Mouse (Mus musculus) gonadal fat pad, adult 2 months (tissue): ENCODE data around the gene Pnpla2. TPM values are rescaled to one million over a fixed set of nuclear protein-coding genes. Genes with fewer than 3 reads are reported as not detected.
A peak's percentile ranks its signal among the peaks of the same experiment; 100 is the strongest.

ENCODE experiments used
- DNase-seq: peaks from one replicate; pipeline ENCODE4 v3.0.0-alpha.2; 2012; ENCODE audit warnings: low read depth
- polyA plus RNA-seq: library from polyadenylated mRNA; depleted of rRNA; stranded (reverse); fragments of >200 nt; gene quantifications from 2 replicates; pipeline ENCODE4 v1.2.3, GENCODE M21; 2012

Gene Pnpla2
- polyA plus RNA-seq, 1 experiment: 1,065 TPM

DNA sequence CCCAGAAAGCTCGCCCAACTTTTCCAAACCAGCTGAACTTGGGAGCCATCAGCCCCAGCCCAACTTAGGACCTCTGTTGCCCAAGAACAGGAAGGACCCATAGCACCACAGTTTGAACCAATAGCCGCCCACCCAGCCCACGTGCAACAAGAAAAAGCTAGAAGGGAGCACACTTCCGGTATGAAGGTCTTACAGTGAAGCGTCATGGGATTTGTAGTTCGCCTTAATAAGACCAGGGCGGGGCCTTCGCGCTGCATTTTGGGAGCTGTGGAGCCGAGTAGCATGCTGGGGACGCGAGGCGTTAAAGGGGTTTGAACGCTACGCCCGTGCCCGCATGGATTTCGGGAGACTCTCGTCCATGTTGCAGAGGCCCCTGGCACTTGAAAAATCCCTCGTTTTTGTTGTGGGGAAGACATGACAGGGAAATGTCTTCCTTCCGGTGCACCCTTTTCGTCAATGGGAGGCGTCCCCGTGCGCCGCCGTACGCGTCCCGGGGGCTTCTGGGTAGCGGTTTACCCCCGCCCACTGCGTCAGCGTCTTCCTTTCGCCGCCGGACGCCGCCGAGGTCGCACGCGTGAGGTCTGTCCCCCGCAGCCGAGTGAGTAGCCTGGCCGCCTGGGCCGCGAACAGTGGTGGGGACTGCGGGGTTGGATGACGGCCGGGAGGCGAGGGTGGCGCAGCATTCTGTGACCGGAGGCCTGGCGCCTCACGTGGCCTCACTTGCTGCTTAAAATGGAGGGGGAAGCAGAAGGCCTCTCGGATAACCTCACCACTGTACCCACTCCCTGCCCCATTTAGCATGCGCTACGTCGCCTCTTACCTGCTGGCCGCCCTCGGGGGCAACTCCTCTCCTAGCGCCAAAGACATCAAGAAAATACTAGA is 7.6 kb upstream of the Pnpla2 start, which contains the start of gene Rplp2:
TSS of gene Rplp2 (plus strand) at position 261 of the 882 bp plus-strand sequence.
- no peak for DNase-seq

DNA sequence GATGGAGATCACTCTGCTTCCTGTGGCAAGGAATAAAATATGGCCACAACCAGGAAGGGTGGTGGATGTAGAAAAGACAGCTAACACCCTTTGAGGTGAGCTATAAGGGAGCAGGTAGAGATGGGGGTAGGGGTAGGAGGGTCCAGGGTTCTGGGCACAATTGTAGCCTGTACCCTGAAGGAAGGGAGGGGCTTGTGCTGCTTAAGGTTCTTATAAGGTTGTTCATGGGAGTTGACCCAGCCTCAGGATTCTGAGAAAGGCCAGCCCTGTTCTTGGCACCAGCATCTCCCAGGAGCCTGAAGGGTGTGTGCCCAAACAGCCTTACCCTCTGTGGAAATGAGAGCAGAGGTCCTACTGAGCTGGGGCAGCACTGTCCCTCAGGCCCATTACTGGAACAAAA is 3.1 kb upstream of the Pnpla2 start:
- DNase-seq: no peak

DNA sequence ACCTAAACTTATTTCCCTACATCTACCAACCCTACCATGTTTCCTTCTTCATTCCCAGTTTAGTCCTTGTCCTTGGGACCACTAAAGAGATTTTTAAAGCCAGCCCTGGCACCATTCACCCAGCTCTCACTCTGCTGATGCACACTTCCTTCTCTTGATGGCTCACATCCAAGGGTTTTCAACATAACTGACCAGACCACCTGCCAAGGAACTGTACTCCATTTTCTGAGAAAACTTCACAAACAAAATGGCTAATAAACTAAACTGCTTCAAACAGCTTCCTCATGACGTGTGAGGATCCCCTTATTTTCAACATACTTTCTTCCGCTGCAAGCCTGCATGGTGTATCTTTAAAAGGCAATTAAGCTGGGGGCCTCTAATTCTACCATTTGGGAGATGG is 1.4 kb upstream of the Pnpla2 start:
- DNase-seq: no peak

DNA sequence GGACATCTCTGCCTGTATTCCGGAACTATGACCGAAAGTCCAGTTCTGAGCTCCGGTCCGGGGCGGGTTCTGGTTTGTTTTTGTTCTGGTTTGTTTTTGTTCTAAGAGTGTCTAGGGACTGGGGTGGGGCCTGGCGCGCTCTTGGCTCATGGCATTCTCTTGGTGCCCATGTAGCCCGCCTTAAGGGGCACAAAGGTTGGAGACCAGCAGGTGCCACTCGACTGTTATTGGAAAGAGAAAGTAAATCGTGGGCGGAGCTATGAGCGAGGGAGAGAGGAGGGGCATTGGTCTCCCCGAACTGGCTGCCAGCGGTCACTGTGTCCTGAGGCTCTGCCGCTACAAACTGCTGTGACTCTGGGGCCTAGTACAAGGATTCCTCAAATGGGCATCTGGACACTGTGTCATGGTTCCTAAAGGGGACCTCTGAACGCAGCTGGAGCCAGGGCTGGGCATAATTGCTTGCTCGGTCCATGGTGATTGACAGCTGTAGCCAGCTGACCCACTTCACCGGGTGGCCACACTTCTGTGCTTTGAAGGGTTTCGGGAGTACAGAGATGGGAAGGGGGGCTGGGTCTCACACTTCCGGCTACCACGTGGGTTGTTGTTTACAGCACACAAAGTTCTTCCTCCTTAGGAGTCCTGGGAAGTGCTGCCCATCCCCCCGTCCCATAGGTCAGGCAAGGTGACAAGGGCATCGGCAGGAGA is 764 bp downstream of the Pnpla2 start:
- no peak for DNase-seq

DNA sequence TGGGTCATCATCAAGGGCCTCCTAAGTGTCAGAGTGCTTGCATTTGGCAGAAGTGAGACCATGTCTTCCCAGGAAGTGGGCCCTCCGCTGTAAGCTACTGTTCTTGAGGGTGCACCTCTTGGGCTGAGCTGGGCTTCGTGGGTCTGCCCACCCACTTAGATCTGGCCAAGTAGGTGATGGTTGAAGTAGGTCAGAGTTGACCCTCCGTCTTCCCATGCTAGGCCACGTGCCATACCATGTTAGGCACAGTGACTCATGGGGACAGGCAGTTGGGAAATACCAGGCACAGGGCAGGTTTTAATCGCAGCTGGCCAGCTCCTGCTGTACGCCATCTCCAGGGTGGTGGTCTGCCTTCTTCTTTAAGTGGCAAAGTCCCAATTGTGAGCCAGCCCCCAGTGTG is 1.7 kb downstream of the Pnpla2 start:
- DNase-seq: no peak

DNA sequence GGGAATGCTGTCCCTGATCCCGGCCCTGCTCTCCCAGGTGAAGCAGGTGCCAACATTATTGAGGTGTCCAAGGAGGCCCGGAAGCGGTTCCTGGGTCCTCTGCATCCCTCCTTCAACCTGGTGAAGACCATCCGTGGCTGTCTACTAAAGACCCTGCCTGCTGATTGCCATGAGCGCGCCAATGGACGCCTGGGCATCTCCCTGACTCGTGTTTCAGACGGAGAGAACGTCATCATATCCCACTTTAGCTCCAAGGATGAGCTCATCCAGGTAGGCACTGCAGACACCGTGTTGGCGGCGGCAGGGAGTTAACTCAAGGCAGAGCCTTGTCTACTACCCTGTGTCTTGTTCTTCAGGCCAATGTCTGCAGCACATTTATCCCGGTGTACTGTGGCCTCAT is 2.2 kb downstream of the Pnpla2 start:
- DNase-seq: no peak

DNA sequence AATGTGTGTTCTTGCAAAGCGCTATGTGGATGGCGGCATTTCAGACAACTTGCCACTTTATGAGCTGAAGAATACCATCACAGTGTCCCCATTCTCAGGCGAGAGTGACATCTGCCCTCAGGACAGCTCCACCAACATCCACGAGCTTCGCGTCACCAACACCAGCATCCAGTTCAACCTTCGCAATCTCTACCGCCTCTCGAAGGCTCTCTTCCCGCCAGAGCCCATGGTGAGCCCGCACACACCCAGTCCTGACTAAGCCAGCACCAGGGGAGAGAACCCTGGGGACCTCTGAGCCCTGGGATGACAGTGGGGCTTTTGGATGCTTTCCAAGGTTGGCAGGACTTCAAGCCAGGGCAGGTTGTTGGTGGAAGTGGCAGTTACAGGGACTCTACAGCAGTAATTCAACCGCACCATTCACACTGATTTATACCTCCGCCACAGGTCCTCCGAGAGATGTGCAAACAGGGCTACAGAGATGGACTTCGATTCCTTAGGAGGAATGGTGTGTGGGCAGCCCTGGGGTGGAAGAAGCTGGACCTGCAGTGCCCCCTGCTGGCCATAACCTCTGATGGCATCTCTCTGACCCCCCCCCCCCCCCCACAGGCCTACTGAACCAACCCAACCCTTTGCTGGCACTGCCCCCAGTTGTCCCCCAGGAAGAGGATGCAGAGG is 3.1 kb downstream of the Pnpla2 start:
- no peak for DNase-seq

DNA sequence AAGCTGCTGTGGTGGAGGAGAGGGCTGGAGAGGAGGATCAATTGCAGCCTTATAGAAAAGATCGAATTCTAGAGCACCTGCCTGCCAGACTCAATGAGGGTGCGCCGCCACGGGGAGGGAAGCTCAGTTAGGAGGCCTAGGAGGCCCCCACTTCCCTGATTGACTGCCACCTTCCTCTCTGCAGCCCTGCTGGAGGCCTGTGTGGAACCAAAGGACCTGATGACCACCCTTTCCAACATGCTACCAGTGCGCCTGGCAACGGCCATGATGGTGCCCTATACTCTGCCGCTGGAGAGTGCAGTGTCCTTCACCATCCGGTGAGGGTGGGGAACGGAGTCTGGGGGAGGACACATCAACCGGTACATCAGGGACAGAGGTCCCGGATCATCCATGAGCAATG is 3.7 kb downstream of the Pnpla2 start:
- no peak for DNase-seq

DNA sequence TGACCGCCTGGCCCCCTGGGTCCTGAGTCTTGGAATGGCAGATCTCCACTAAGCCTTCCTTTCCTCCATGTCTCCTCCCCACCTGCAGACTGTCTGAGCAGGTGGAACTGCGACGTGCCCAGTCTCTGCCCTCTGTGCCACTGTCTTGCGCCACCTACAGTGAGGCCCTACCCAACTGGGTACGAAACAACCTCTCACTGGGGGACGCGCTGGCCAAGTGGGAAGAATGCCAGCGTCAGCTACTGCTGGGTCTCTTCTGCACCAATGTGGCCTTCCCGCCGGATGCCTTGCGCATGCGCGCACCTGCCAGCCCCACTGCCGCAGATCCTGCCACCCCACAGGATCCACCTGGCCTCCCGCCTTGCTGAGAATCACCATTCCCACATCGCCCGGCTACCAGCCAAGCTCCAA is 4.3 kb downstream of the Pnpla2 start:
- no peak for DNase-seq

DNA sequence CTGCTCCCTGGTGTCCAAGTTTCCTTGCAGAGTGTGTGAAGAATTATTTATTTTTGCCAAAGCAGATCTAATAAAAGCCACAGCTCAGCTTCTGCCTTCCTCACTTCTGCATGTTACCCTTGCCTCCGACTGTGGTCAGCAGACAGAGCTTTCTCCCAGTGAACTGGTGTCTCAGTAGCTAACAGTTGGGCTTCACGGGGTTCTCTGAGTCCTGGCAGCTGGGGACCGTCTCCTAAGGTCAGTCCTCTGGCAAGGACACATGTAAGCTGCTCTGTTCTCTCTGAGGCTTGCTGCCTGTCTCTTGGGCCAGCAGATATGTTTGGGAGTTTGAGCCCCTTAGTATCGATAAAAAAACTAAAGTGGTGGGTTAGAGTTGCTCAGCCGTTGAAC is 5.0 kb downstream of the Pnpla2 start:
- DNase-seq: no peak

DNA sequence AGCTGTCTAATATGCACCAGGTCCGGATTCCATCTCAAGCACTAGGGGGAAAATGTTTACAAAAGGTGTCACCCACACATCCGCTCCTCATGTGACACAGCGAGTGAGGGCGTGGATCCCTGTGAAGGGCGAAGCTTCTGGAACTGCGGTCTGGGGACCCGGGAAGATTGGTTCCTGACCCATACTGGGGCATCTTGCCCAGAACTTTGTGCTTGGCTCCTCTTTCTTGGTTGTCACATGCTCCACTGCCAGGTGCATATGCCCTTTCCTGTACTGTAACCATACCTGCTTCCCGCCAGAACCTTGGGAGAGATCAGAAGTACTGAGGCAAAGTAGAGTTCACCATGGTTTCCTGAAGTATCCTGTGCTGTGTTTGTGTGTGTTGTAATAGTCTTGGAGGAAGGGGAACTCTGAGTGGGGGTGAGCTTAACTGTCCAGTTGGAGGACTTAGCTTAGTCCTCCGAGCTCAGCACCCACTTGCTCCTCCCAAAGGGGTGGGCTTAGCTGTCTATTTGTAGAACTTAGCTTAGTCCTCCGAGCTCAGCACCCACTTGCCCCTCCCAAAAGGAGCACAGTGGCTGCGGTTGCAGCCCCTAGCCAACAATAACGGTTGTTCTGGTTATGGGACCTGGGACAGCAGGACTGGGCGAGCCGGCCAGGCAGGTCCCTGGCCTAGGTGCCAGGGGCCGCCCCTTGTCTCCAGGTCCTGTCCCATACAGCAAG is 5.6 kb downstream of the Pnpla2 start, which contains the start of gene Cracr2b:
TSS of gene Cracr2b (plus strand) at position 704 of the 723 bp plus-strand sequence.
- DNase-seq: peak; percentile 95

DNA sequence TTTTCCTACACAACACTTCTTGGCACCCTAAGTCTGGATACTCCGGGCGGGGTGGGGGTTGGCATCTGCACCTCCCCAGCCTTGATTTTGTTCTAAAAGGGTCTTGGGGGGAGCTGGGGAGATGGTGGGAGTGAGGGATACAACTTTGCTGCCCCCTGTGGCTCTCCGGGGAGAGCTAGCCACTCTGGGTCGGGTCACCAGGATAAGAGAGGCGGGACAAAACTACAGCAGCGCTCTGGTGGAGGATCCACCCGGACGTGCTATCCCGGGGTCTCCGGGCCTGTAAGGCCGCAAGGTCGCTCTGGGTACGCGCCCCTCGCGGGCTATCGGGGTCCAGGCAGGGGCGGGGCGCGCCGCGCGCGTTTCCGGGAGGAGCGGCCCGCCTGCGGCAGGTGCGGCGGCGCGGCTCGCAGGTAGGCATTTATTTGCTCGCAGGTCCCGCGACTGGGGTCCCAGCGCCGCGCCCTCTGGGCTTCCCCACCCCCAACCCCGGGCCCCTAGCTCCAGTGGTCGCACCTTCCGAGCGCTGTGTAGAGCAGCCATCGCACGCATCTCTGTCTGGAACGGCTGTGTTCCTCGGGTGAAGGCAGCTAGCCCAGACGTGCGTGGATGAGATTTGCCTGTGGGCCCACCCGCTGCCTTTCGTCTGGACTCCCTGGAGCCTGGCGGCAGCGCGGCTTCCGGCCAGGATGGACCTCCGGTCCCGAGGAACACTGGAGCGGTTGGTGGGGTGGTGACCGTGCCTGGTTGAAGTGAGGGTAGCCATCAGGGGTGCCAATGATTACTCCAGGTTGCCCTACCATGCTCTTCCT is 6.7 kb downstream of the Pnpla2 start:
- no peak for DNase-seq

DNA sequence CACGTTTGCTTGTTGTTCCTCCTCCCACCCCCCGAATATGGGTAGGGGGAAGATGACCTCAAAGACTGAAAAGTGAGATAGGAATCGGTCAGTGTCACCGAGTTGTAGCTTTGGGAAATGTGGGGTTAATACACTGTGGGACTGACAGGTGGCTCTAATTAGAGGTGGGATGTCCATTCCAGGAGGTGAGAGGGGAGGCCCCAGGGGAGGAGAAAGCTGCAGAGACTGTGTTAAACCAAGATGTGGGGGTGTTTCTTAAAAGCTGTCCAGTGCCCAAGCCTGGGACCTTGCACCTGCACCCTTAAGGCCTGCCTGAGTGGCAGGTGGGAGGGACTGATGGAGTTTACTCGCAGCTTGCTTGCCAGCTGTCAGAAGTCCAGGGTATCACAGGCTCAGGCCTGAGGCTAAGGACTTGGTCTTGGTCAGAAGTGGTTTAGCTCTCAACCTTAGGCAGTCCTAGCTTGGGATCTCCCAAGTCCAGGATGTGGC is 7.4 kb downstream of the Pnpla2 start:
- DNase-seq: no peak

DNA sequence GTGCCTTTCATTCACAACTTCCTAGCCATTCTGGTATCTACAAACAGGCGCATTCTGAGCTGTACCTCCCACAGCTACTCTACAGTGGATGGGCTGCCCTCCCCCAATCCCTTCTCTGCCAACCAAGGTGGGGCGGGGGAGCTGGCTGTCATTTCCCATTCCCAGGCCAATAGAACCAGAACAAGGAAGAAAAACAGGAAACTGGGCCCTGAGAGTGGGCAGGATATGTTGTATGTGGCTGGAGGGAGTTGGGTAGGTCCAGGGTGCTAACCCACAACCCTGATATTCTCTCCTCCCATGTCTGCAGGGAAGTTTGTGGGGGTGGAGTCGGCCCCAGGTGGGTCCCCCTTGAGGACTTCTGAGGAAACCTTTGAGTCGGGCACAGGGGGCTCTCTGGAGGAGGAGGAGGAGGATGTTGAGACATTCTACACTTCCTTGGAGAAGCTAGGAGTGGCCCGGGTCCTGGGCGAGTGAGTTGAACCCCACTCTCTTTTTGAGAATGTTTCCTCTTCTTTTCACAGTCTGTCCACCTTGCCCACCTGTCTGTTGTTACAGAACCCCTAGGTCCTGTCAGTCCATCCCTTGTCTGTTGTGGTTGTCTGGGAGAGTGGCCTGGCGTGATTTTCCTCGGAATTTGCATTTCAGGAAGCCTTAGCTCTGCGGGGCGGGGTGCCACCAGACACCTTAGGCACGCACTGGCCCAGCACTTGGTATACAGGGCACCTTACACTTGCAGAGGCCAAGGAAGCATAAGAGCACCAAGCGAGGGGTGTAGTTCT is 9.0 kb downstream of the Pnpla2 start:
- no peak for DNase-seq

DNA sequence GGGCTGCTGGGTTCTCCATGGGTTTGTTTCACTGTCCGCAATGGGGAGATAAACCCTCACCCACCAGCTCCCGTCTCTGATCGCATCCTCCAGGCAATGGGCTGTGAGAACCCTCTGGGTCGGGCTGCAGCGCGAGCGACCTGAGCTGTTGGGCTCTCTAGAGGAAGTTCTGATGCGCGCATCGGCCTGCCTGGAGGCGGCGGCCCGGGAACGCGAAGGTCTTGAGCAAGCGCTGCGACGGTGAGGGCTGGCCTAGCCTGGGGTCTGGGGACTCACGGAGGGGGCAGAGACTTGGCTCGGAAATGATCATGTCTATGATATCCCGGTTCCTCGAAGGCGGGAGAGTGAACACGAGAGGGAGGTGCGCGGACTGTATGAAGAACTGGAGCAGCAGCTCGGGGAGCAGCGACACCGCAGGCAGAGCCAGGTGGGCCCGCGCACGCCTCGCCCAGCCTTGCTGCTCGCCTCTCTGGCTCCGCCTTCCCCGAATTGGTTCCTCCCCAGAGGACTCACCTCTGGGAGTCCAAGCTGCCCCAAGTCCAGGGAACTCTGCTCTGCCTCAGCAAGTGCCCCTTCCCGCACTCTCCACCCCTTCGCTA is 9.7 kb downstream of the Pnpla2 start:
- DNase-seq: no peak

DNA sequence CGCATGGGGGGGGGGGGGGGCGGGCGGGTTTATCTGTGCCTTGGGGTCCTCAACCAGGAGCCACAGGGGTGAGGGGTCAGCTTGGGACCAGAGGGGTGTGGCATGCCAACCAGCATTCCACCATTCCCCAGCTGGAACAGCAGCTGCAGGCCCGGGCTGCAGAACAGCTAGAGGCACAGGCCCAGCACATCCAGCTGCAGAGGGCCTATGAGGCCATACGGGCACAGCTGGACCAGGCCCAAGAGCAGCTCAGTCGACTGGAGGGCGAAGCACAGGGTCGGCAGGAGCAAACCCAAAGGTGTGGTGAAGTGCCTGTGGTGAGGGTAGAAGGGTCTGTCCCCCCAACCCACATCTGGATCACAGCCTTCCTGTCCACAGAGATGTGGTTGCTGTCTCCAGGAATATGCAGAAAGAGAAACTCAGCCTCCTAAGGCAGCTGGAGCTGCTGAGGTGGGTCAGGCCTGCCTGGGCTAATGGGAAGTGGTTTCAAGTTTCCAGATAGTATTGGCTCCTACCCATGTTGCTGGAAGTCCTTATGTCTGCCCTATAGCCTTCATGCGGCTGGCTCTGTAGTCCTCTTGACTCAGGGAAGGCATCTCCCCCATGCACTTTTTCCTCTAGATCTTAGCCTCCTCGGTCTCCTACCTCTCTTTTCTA is 10.5 kb downstream of the Pnpla2 start:
- no peak for DNase-seq

DNA sequence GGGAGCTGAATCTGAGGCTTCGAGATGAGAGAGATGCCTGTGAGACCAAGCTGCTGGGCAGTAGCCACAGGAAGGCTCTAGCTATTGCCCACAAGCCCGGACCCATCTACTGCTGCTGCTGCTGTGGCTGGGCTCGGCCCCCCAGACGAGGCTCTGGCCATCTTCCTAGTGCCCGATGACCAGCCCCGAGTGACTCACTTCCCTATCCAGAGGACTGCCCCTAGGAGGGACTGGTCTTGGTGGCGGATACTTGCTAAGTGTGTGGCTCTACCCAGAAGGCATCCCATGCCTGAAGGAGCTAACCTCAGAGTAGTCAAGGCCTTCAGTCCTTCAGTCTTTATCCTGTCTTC is 11.0 kb downstream of the Pnpla2 start:
- DNase-seq: no peak

DNA sequence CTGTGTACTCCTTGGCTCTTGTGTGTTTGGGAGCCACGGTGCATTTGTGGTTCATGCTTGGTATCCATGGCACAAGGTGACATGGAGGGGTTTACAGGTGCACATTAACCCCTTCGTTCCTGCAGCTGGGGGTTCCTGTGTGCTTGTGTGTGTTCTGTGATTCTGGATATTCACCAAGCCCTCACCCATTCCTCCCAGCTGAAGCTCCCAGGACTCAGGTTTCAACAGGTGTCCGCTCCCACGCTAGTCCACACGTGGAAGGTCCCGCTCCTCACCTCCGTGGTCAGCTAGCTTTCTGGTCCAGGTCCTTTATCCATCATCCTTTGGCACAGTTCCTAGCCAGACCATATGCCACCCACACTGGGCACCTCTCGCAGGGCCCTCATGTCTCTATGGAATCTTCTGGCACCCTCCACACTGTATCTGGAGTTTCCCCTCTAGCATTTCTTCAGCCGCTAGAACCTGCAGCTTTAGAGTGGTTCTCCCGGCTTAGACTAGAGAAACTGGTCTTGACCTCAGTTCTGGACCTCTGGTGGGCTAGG is 11.7 kb downstream of the Pnpla2 start:
- no peak for DNase-seq
